Mouse (Mus musculus): ENCODE measurements around the gene Olfr834.

Gene Olfr834

DNA sequence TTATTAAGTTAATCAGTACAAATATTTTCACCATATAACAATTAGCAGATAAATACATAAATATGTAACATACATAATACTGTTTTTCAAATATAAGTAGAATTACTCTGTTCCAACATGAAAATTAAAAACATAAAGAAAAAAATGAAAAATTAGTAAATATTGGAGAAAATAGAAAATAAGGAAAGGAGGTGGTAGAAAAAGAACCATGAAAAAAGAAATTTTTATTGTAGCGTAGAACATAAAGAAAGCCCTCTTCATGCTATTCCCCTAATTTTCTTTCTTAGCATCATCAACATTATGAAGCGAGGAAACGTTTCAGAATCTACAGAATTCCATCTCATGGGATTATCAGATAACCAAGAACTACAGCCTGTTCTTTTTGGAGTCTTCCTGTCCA, at the start of gene Olfr834:
Gene Olfr834, plus strand, starts transcription at position 301 of the 400 bp plus-strand sequence.
- DNase-seq, result no peak

DNA sequence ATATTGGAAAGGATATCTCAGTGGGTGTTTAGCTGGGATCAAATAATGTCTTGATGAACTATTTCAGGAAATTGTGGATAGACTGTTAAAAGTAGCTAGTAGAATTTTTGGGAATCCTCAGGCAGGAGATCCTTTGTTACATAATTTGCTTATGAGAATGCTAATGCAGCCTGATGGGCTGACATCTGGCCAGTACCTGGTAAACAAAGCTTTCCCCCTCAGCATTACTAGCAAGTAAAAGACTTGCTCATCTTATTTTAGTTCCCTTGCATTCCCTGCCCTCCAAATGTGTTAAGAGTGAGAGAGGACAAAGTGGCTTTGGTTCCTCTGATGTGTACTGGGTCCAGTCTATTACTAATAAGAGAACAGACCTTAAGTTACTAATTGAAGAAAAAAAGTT, 25.8 kb upstream of the Olfr834 start:
- no peak for DNase-seq

DNA sequence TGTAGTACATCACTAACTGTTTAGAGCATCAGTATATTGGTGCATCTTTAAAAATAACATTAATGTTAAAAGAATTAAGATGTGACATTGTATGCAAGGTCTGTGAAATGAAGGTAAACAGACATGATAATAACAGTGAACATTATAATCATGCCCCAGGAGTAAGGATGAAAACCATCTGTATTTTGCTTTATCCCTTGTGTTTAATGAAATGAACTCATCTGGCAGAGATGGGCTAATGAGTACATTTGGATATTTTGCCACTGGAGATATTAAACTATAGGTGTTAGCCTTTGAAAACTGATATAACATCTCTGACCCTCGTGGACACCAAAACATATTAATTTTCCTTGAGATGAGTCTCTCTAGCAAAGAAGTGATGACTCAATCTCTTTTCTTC, 44.6 kb downstream of the Olfr834 start, which contains the start of gene Olfr835:
Gene Olfr835, plus strand, starts transcription at position 301 of the 400 bp plus-strand sequence.
- DNase-seq, result no peak

Measured in right cerebral cortex, adult 18-20 months (tissue).